Mouse (Mus musculus): ENCODE measurements around the gene Rd3.

Rd3 gene

DNA sequence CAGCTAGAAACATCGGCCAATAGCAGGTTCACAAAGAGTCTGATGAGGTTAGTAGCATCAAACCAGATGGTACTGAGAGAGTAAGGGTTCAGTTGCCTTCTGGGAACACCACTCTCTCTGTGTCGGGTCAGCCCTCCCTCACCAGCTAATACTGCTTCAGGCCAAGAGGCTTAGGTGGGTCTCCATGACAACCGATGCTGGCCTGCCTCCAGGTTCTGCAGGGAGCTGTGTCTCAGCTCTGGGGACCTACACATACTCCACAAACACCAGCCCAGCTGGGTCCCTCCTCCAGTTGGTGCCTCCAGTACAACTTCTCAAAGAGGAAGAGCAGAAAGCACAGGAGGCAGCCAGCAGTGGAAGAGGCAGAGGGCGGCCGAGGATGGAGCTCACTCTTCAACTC is at the start of gene Rd3:
TSS of gene Rd3 (plus strand) at position 184 of the 400 bp plus-strand sequence.
- no peak for DNase-seq (ENCODE audit: low read depth, low spot score)

DNA sequence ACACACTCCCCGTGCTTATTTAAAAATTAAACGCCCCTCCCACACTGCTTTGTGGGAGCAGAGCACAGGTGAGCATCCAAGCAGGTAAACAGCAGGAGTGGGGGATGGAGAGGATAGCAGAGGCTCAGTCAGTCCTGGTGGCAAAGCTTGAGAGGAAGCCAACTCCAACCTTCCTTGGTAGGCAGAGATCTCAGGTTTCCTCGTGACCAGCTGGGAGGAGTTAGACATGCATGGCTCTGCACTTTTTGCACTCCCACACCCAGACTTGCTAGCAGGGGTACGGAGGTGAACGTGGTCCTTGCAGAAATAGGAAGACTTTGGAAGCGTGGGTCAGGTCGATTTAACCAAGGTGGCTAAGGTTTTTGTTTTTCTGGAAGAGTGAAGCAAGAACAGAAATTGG is 48.8 kb upstream of the Rd3 start:
- no peak for DNase-seq (ENCODE audit: low read depth, low spot score)

DNA sequence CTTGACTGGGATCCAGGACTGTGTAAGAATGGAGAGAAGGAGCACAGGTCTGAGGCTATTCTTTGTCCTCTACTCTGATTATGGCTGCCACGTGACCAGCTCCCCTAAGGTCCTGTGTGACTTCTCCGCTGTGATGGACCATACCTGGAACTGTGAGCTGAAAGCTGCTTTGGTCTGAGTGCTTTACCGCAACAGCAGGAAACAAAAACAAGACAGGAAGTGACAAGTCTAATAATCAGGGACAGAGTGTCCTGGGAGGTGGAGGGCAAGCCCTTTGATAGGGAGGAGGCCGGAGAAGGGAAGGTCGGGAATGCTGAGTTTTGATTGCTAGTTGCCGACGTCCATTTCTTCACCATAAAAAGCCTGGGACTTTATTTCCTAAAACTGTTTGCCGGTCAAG is 48.1 kb upstream of the Rd3 start:
- DNase-seq (ENCODE audit: low read depth, low spot score) = no peak

DNA sequence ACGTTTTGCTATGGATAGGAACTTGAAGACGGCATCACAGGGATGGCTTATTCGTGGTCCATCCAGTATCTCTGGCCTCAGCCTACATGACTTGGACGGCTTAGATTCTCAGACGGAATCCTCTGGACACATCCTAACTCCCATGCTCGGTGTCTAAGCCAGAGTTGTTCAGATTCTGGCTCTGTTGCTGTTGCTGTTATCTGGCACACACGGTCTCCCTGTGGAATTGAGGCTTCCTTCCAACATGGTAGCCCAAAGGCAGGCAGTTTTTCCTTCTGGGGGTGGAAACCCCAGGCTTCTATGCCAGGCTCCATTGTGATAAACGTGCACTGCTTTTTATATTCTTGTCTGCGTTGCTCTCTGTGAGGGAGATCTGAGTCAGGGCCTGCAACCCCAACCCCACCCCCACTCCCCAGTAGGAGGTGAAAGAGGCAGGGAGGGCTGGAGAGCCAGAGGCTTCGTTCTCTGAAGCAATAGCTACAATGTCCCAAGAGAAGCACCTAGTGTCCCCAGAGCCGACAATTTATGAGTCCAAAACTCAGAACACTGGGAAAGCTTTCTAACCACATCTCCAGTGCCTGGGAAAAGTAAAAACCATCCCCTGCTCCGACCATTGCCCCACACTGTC is 47.2 kb upstream of the Rd3 start:
- no peak for DNase-seq (ENCODE audit: low read depth, low spot score)

DNA sequence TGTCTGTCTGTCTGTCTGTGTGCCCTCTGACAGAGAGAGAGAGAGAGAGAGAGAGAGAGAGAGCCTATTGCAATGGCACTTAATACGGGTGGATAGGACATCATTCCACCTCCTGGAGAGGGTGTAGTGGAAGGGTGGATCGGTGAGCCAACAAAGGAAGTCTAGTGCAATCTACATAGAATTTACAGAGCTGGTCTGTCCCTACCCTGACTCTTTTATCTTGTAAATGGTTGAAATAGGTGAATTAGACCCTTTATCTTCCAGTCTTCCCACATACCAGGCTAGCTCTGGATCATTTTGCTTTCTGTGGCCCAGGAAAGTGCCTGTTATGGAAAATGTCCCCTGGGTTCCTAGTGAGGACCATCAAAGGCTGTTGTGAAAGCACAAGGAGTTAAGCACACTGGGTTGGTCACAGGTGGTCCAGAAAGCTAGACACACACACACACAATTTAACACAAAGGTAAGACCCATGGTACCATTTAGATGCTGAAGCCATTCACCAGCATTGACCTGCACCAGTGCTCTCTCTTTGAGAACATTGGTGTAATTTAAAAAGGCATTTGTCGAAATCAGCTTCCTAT is 46.6 kb upstream of the Rd3 start:
- DNase-seq (ENCODE audit: low read depth, low spot score) = no peak

DNA sequence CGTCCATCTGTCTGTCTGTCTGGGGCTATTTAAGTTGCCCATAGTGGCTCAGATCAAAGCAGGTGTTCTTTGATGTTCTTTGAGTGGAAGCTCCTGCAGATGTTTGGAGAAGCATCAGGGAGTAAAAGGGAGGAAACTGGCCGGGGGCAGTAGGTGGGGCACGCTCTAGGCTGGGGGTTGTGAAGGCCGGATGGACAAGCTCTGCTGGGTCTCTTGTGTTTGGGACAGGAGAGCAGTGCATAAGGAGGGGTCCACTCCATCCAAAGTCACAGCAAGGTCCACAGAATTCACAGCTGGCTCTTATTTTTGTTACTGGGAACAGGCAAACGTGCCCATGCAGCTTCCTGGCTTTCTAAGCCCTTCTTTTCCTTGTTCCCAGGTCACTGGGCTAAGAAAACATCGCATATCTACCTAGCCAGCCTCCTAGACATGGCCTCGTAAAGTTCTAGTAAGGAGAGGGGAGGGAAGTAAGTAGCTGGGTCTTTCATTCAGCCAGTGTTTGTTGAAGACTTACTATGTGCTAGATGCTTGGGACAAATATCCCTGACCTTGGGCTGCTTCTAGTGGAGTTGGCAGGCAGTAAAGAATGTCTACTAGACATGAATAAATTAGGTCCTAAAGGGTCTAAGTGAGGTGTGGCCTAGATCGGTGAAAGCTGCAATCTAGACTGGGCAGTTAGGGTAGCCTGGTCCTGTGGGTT is 44.7 kb upstream of the Rd3 start:
- no peak for DNase-seq (ENCODE audit: low read depth, low spot score)

DNA sequence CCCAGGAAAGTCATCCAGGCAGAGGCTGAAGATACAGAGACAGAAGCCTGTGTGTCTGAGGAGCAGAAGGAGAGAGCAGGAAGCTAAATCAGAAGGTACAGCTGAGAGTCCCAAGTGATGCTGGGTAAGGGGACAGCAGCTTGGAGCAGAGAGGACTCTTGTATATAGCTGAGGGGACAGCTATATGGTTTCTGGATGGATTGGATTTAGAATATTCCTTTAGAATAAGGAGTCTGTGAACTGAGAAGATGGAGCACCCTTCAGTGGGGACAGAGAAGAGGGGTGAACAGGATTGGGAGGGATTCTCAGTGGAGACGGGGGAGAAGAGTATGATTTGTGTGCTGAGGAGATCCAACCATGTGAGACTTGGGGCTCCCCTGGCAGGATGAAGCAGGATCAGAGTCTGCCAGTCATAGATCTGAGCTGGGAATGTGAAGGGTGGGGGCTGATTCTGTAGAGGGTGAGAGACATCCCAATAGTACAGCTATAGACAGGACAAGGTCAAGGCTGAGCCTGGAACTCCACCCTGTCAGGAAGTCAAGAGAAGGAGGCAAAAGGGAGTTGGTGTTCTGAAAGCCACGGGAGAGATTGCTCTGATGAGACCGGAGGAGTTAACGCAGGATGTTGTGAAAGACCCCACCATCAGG is 44.1 kb upstream of the Rd3 start:
- DNase-seq (ENCODE audit: low read depth, low spot score) = no peak

DNA sequence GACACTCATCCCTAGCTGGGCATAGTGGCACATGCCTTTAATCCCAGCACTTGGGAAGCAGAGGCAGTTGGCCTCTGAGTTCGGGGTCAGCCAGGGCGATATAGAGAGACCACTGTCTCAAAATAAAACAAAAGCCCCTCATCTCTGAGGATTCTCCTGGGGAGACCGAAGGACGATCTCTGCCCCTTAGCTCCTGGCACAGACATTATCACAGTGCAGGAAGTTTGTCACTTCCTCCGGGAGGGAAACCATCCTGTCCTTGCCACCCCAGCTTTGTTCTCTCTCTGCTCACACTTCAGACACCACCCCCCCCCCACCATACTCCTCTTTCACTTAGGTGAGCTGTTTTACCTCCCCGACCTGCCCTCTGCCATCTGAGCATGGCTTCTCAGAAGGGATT is 33.5 kb upstream of the Rd3 start:
- no peak for DNase-seq (ENCODE audit: low read depth, low spot score)

DNA sequence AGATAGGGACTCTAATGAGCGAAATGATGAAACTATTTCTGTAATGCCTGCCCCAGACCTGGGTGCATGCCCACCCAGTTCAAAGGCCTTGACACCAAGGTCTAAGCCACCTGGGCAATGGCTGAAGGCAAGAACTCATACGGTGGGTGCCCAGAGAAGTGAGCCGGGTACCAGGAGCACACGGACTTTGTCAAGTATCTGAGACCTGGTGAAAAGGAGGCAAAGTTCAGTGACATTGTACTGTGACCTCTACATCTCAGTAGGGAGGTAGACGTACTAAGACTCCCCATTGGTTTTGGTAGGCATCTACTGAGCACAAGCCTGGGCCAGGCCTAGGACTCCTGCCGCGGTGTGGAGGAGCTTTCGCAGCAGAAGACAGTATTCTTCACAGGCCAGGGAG is 31.8 kb upstream of the Rd3 start:
- no peak for DNase-seq (ENCODE audit: low read depth, low spot score)

DNA sequence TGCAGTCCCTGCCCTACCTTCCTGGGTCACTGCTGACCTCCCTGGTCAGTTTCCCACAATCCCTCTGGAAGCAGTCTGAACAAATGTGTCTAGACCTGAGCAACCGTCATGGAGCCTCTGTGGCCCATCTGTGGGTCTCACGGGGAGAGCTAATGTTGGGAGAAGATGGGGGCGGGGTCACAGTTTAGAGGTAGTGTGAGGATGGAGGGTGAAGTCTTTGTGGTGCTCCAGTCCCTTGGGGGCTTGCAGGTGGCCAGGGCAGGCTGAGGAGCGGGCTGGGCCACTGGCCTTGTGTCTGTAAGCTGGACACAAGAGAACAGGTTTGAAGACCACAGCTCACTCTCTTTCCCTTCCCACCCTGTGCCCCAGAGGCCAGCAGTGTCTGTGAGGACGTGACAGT is 31.4 kb upstream of the Rd3 start:
- no peak for DNase-seq (ENCODE audit: low read depth, low spot score)

DNA sequence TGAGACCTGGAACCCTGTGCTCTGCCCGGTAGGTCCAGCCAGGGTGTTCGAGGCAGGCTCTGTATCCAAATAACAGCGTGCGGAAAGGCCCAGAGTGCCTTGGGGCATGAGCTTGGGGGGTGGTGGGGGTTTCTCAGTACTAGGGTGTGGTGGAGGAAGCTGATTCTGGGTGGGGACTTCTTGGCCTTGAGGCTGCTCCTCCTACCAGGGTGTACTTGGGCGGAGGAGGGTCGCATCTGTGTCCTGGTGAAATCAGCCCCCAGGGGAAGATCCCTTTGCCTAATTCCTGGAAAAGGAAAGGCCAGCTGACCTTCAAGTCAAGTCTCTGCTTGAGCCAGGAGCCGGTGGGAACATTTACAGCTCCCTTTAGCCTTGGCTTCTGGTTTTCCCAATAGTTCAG is 30.9 kb upstream of the Rd3 start:
- DNase-seq (ENCODE audit: low read depth, low spot score) = peak; percentile 35

DNA sequence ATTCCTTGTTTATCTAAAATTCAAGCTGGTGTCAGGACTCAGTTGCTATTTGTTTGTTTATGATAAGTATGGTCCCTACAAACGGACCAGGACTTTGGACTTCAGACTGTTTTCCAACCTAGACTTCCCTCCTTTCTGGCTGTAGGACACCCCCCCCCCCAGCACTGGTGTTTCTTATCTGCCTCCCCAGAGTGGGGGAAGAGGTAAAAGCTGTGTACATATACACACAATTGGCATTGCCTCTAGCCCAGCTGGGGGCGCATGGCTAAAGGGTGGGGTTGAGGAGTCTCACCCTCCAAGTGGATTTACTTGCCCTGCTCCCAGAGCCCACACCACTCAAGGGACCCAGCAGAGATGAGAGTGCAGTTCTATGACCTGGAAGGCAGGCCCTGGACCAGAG is 30.3 kb upstream of the Rd3 start:
- DNase-seq (ENCODE audit: low read depth, low spot score) = no peak

DNA sequence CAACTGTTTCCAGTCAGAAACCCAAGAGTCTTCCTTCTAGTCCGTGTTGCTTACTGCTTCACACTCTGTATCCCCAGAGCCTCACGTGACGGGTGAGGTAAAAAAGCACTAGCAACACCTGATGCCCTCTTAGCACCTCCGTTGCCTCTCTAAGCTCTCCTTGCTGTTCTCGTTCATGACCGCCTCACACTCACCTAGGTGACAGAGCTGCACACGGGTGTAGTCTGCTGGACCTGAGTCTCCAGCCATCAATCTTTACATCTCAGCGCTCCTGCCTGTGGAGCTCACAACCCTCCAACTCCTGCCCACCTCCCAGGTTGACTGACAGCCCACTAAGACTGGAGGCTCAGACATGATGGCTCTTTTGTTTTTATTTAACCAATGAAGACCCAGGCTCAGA is 29.4 kb upstream of the Rd3 start:
- no peak for DNase-seq (ENCODE audit: low read depth, low spot score)

DNA sequence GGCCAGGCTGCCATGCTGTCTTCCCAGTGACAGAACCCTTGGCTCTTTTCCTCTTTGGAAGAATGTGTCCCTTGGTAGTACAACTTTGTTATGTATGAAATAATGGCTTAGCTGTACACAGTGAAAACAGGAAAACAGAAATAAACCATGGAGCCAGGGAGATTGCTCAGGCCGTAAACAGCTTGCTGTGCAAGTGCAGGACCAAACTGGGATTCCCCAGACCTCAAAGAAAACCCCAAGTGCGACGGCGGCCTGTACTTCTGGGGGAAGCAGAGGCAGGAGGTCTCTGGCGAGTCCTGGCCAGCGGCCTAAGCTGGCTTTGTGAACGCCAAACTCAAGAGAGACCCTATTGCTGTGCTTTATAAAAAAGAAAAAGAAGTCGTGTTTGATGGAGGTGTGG is 28.6 kb upstream of the Rd3 start:
- no peak for DNase-seq (ENCODE audit: low read depth, low spot score)

DNA sequence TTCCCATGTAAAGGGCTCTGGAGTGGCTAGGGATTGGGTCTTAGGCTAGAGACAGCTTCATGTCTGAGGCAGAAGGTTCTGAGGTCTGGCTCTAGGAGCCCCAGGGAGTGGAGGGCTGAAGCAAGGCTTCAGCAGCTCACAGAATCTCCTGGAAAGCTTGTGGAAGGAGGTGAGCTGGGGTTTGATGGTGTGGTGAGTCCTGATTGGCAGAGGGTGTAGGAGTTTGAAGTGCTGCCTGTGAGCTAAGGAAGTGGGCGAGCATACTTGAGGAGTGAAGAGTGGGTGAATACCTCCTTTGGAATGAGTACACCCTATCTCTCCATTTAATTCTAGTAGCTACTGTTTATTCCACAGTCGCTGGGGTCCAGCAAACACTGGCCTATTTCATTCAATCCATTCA is 26.6 kb upstream of the Rd3 start:
- DNase-seq (ENCODE audit: low read depth, low spot score) = no peak

DNA sequence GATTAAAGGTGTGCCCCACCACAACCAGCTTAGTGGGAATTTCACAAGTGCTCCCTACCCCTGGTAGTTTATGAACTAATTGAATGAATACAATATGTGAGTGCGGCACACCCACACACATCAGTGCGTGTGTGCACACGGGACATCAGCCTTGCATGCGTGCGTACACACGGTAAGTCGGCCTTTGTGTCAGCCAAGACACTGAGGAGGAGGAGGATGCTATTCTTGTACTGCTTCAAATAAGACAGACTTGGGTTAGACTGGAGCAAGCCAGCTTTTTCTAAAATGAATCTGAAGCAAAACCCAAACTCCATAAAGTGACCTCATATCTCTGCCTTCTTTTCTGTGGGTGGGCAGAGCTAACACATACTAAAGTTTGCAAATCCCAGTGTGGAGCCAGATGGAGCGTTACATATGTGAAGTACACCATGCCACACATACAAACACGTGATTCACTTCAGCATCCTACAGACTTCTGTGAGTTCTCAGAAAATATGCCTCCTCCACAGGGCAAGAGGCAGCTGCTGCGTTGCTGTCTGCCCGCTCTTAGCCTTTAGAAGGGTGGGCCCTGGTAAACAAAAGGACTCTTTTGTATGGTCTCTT is 24.3 kb upstream of the Rd3 start:
- DNase-seq (ENCODE audit: low read depth, low spot score) = no peak

DNA sequence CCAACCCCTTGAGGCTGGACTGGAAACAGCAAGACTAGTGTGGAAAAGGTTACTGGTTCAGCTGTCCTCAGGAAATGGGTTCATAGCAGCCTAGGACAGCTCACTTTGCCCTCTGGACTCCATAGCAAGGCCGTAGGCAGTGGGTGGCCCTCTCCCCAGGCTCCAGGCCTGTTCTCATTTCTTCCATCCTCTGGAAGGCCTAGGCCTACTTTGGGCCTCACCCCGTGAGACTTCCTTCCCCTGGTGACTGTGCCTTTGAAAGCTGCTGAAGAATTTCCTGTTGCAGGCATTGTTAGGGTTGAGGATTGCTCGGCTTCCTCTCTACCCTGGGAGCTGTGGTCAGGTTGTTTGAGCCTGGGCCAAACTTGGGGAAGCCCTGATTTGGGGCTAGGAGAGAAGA is 22.1 kb upstream of the Rd3 start:
- peak; percentile 37 for DNase-seq (ENCODE audit: low read depth, low spot score)

DNA sequence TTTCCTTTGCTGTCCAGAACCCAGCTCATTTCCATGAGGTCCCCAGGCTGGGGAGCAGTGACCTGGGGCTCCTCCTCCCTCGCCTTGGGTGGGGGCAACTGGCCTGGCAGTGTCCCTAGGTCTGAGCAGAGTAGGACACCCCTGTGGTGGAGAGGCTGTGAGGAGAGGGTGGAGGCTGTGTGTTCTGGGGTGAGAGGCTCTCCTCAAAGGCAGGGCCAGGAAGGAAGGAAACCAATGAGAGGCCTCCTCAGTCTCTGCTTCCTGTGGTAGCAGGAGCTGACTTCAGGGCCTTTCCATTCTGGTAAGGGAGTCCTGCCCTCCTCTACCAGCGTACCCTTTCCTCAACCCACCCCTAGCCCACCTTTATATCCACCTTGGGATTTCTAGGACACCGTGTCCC is 20.9 kb upstream of the Rd3 start:
- DNase-seq (ENCODE audit: low read depth, low spot score) = peak; percentile 16

DNA sequence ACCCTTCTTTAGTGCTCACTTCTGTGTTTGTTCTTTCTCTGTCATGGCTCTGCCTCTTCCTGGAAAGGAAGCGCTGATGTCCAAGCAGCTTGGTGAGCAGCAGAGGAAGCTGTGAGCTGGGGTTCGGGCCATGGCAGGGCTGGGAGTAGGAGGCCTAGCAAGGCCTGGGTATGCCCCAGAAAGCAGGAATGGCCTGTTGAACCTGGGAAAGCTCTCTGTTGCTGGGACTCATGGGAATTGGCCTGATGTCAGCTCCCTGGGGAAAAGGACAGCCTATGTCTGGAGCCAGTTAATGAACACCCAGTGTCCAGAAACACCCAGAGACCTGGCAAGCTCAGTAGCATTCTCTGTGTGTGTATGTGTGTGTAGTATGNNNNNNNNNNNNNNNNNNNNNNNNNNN is 20.3 kb upstream of the Rd3 start:
- no peak for DNase-seq (ENCODE audit: low read depth, low spot score)

DNA sequence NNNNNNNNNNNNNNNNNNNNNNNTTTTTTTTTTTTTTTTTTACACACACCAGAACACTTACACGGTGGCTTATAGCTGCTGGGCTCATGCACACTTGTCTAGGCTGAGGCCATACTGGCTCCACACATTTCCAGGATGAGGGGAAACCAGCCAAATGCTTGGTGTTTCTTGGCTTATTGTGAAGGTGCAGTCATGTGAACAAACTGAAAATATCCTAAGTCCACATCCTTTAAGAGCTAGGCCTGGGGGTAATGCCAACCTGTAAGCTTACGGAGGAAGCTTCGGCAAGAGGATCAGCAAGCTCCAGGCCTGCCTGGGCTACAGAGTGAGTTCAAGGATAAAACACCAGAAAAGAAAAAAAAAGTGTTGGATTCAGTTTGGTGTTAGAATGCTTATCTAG is 19.8 kb upstream of the Rd3 start:
- DNase-seq (ENCODE audit: low read depth, low spot score) = no peak

DNA sequence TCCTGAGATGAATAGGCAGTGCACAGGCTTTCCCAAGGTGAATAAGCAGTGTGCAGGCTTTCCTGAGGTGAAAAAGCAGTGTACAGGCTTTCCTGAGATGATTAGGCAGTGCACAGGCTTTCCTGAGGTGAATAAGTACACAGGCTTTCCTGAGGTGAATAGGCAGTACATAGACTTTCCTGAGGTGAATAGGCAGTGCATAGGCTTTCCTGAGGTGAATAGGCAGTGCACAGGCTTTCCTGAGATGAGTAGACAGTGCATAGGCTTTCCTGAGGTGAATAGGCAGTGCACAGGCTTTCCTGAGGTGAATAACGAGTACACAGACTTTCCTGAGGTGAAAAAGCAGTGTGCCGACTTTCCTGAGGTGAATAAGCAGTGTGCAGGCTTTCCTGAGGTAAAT is 16.2 kb upstream of the Rd3 start:
- DNase-seq (ENCODE audit: low read depth, low spot score) = no peak

DNA sequence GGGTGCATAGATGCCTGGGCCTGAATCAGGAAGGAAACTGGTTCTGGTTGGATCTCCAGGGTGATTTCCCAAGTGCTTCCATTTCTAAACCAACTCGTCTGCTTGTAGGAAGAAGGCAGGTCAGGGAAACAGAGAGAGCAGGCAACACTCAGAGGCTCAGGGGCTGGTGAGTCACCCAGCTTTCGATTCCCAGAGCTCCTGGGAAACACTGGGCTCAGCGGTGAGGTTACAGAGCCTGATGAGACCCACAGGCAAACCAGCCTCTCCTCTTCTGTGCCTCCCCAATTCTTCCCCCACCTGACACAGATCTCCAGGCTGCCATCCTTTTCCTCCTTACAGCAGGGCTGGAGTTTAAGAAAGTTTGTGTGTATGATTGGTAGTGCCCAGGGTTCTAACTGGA is 13.8 kb upstream of the Rd3 start:
- no peak for DNase-seq (ENCODE audit: low read depth, low spot score)

All from skeletal muscle tissue, adult 2 months (tissue).